Mouse (Mus musculus) ovary, adult 18-20 months (tissue): Measurements from ENCODE around the gene Slc12a9.

ENCODE experiments used
- DNase-seq: peaks from one replicate; pipeline ENCODE4 v3.0.0; 2022; ENCODE audit warnings: low spot score, mixed read lengths

The Slc12a9 gene

GRCm38 (mm10) chr5:137346388-137346787 is 13.0 kb upstream of the Slc12a9 start:
- DNase-seq: no peak

GRCm38 (mm10) chr5:137345821-137346220 is 12.4 kb upstream of the Slc12a9 start:
- no peak for DNase-seq

- no peak for DNase-seq
These were observed 10.5 kb upstream of the Slc12a9 start for GRCm38 (mm10) chr5:137343869-137344268.

- no peak for DNase-seq
These were observed 10.0 kb upstream of the Slc12a9 start for GRCm38 (mm10) chr5:137343412-137343811.

- no peak for DNase-seq
These were observed 9.1 kb upstream of the Slc12a9 start for GRCm38 (mm10) chr5:137342407-137343012.

- no peak for DNase-seq
These were observed 6.8 kb upstream of the Slc12a9 start for GRCm38 (mm10) chr5:137340222-137340621.

- DNase-seq: no peak
These were observed 6.0 kb upstream of the Slc12a9 start for GRCm38 (mm10) chr5:137339290-137339979.

- DNase-seq: no peak
These were observed 5.4 kb upstream of the Slc12a9 start for GRCm38 (mm10) chr5:137338663-137339289.

GRCm38 (mm10) chr5:137338256-137338655 is 4.9 kb upstream of the Slc12a9 start:
- DNase-seq: peak; percentile 91

- DNase-seq: no peak
These were observed 3.8 kb upstream of the Slc12a9 start for GRCm38 (mm10) chr5:137337190-137337589.

- DNase-seq: no peak
These were observed 1.7 kb upstream of the Slc12a9 start for GRCm38 (mm10) chr5:137335066-137335465.

- no peak for DNase-seq
These were observed 920 bp upstream of the Slc12a9 start for GRCm38 (mm10) chr5:137334317-137334716.

GRCm38 (mm10) chr5:137332857-137333511 is 413 bp downstream of the Slc12a9 start:
- no peak for DNase-seq

GRCm38 (mm10) chr5:137330910-137331309 is 2.5 kb downstream of the Slc12a9 start:
- no peak for DNase-seq

- DNase-seq: no peak
These were observed 12.4 kb downstream of the Slc12a9 start for GRCm38 (mm10) chr5:137320996-137321395.

GRCm38 (mm10) chr5:137318570-137318969 is 14.8 kb downstream of the Slc12a9 start:
- no peak for DNase-seq

- no peak for DNase-seq
These were observed 16.0 kb downstream of the Slc12a9 start for GRCm38 (mm10) chr5:137317361-137317760.

- DNase-seq: no peak
These were observed 18.1 kb downstream of the Slc12a9 start for GRCm38 (mm10) chr5:137315084-137315903.

GRCm38 (mm10) chr5:137314193-137315083 is 19.0 kb downstream of the Slc12a9 start, which contains the start of gene Trip6:
TSS of gene Trip6 (minus strand) at chr5:137314404.
- DNase-seq: peak; percentile 79

- DNase-seq: no peak
These were observed 19.8 kb downstream of the Slc12a9 start for GRCm38 (mm10) chr5:137313466-137314192.
